Mouse (Mus musculus): Measurements from ENCODE around the gene Zfp408.

The Zfp408 gene

GRCm38 (mm10) chr2:91649553-91650359 is at the start of gene Zfp408, which contains the start of gene Arhgap1:
TSS of gene Zfp408 (minus strand) at chr2:91649791.
TSS of gene Arhgap1 (plus strand) at chr2:91649860.
- DNase-seq (ENCODE audit: low spot score), result peak; percentile 98

DNA sequence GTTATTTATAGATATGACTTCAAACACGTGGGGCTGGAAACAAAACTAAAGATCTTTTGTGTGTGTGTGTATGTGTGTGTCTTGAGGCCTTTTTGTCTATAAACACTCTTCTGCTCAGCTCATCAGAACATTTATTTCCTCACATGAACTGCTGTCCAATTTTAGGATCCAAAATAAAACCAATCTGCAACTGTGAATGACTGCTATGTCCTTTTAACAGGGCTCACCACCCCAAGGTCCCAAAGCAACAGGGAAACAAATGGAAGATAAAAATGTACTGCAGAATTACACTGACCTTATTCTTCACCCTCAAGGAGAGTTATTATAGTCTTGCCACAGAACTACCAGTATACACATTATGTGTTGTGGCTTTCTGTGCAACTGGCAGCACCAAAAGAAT is 49.6 kb upstream of the Zfp408 start:
- DNase-seq (ENCODE audit: low spot score), result no peak

DNA sequence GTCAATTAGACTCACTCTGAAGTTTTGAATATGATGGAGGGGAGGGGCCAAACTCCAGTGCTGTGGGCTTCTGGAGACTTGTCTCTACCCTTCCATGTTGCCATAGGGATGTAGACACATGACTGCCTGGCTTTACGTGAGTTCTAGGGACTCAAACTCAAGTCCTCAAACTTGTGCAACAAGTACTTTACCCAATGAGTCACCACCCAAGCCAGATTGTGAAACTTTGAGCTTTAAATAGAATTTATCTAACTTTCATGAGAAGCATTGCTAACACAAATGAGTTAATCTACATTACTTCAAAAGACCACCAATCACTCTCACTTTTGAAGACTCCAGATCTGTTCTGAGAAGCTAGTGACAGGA is 46.6 kb upstream of the Zfp408 start:
- no peak for DNase-seq (ENCODE audit: low spot score)

- DNase-seq (ENCODE audit: low spot score), result no peak
Measured at GRCm38 (mm10) chr2:91695436-91696224, 46.0 kb upstream of the Zfp408 start.

- no peak for DNase-seq (ENCODE audit: low spot score)
Measured at GRCm38 (mm10) chr2:91689452-91689851, 39.9 kb upstream of the Zfp408 start.

DNA sequence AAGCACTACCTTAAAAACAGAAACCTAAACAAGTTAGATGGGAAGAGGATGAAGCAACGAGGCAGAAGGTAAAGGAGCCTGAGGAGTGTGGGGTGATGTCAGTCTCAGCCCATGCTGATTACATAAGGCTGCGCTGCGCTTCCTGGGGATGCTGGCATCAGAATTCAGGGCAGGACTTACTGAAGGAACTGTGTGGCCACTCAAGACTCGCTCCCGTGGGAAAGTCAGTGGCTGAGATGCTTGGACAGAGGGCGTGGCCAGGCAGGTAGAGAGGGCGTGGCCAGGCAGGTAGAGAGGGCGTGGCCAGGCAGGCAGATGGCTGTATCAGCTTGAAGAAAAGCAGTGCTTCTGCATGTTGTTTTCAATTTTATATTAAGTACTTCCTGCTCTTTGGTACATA is 34.3 kb upstream of the Zfp408 start:
- DNase-seq (ENCODE audit: low spot score), result no peak

GRCm38 (mm10) chr2:91682850-91683249 is 33.3 kb upstream of the Zfp408 start:
- peak; percentile 19 for DNase-seq (ENCODE audit: low spot score)

- no peak for DNase-seq (ENCODE audit: low spot score)
Measured at GRCm38 (mm10) chr2:91676961-91677360, 27.4 kb upstream of the Zfp408 start.

DNA sequence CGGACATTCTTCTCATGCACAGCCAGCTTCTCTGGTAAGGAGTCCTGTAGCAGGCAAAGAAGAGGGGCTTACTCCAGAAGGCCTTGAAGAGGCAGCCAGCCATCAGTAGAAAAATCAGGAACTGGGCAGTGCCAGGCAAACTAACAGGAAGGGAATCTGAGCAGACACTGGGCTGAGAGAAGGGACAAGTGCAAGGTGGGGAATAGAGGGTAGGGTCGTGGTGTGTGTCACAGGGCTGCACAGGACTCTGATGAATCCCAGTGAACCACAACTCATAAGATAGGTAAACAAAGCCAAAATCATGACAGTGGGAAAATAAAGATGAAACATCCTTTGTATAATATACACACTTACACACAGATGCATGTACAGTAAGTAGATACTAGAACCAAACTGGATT is 26.8 kb upstream of the Zfp408 start:
- DNase-seq (ENCODE audit: low spot score), result no peak

- no peak for DNase-seq (ENCODE audit: low spot score)
Measured at GRCm38 (mm10) chr2:91674895-91675294, 25.3 kb upstream of the Zfp408 start.

DNA sequence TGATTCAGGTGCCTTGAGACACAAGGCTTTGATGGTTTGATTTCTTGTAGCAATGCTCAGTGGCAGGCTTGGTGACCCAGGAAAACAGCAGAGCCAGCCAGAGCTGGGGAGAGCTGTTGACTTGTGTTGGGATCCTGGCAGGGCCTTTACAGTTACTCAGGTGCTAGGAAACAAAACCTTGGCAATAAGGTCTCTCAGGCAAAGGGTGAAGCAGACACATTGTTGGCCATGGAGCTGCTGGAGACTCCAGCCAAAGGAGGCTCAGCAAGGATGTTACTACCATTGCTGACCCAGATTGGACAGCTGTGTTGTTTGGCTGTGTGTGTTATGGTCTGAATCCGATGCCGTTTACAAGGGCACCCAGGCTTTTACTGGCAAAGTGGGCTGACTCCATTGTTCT is 24.0 kb upstream of the Zfp408 start:
- DNase-seq (ENCODE audit: low spot score), result no peak

DNA sequence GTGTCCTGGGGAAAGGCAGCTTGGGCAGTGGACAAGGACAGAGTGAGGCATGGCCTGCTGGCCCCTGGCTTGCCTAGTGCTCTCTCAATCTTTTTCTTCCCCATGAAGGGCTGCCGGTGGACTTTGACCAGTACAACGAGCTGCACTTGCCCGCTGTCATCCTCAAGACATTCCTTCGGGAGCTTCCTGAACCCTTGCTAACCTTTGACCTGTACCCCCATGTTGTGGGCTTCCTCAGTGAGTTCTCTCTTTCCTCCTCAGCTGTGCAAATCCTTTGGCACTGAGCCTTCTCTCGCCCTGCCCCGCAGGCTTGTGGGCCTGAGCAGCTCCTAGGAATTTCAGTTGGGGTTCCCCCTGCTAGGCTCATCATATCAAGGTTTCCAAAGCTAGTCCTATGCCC is 20.4 kb upstream of the Zfp408 start:
- no peak for DNase-seq (ENCODE audit: low spot score)

DNA sequence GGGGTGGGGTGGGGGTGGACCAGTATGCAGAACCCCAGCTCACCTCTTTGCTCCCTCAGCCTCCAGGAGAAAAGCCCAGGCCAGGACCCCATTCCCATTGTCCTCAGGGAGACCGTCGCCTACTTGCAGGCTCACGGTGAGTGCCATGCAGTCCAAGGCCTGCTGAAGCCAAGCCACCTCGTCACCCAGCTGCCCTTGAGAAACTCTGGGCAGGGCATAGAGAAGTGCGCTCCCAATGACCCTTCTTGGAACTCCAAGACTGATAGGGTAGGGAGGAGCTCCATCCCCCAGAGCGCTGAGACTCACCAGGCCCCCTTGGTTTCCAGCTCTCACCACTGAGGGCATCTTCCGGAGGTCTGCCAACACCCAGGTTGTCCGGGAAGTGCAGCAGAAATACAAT is 19.7 kb upstream of the Zfp408 start:
- no peak for DNase-seq (ENCODE audit: low spot score)

GRCm38 (mm10) chr2:91667747-91668146 is 18.2 kb upstream of the Zfp408 start:
- no peak for DNase-seq (ENCODE audit: low spot score)

DNA sequence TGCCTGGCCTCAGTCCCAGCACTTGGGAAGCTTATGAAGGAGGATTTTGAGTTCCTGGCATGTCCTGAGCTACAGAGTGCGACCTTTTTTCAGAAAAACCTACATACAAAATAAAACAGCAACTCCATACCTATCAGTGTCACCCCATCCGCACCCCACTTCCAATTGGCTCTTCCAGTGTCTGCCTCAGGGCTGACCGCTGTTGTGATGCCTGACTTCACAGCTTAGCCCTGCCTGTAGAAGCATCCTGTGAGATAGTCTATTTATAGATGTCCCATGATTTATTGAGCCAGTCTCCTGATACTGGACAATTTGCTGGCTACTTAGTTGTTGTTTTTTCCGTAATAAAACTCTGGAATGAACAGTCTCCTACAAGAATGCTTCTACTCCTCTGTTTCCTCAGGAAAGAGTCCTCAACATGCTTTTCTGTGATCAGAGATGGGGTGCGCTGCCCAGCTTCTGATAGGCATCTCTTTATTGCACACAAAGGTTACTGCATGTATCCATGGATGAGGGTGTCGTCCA is 16.9 kb upstream of the Zfp408 start:
- DNase-seq (ENCODE audit: low spot score), result no peak

DNA sequence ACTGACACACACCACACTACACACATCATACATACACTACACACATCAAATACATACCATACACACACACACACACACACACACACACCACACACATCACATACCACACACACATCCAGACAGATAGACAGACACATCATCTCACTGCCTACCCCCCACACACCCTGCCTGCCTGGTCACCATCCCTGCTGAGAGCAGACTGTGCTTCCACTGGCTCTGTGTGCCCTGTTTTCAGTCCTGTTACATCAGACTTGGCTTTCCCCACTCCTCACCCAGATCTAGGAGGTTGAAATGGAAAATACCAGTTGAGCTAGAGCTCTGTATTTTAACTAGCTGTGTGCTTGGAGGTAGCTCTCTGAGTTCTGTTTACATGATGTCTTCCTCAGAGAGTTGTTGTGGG is 15.2 kb upstream of the Zfp408 start:
- no peak for DNase-seq (ENCODE audit: low spot score)

GRCm38 (mm10) chr2:91660981-91661380 is 11.4 kb upstream of the Zfp408 start:
- no peak for DNase-seq (ENCODE audit: low spot score)

DNA sequence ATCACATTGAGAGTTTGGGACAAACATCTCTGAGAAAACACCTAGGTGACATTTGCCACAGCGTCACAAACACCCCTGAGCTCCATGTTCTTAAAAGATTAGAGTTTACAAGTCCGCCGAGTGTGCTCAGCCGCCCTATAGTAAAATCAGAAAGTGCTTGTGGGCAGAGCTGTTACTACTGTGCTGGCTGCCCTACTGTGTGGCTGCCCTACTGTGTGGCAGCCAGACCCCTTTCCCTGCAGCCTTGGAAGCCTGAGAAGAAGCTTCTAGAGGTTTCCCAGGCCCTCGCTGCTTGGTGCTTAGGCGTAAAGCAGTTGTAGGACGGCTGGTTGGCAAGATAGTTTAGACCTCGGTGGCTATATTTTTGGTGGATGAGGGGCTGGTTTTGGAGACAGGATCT is 10.1 kb upstream of the Zfp408 start:
- no peak for DNase-seq (ENCODE audit: low spot score)

- DNase-seq (ENCODE audit: low spot score), result peak; percentile 15
Measured at GRCm38 (mm10) chr2:91656774-91657173, 7.2 kb upstream of the Zfp408 start.

DNA sequence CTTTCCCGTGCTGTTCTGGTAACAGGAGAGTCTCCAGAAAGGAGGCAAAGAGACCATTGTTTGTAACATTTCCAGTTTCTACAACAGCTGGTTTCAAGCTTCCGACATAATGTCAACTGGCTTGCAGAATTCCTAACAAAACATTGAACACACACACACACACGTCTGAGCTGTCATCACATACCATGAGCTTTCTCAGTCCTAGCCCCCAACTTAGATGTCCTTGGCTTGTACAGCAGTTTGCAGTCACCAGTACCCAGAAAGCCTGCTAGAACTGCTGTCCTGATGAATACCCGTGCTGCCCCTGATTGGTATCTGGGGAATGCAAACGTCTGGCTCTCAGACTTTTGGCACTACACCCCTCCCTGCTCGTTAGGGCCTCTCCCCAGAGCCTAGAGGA is 6.2 kb upstream of the Zfp408 start:
- no peak for DNase-seq (ENCODE audit: low spot score)

DNA sequence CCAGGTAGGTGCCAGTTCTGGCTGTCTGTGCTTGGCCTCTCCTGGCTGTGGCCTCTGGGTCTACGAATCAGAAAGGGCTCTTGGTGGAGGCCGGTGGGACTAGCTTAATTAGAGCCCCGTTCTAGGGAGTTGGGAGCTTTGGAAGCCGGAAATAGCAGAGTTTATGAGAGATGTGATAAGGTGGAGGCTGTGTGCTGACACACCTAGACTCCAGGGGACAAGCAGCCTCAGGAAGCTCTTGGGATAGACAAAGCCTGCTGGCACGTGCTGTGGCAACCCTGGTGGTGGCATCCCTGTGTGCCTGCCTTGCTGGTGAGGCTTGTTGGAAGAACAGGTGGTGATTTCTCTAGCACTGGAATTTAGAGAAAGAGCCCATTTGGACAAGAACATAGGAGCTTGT is 5.8 kb upstream of the Zfp408 start:
- no peak for DNase-seq (ENCODE audit: low spot score)

- peak; percentile 33 for DNase-seq (ENCODE audit: low spot score)
Measured at GRCm38 (mm10) chr2:91652863-91653262, 3.3 kb upstream of the Zfp408 start.
